Comparison of ENCODE assay signal across 9 mouse cellular contexts in genomic region chr10:130363438-130364164, GRCm38 (mm10). TPM values are rescaled to one million over a fixed set of nuclear protein-coding genes. Genes with fewer than 3 reads are reported as not detected.
A peak's percentile ranks its signal among the peaks of the same experiment; 100 is the strongest.
DNase-seq lines count a peak whose midpoint lies in the region; ATAC-seq lines count a peak whose summit lies in the region.
"Had no signal": no experiment of that assay in that cellular context is flagged by ENCODE, and none has a peak within 500 bp of the region (broad histone marks: within the 10 kb centered on the region; RNA-seq: fewer than 3 reads in every experiment).

No protein-coding gene starts in this region.

- no peaks in the 10 kb centered on the region for H3K9me3 ChIP-seq in embryonic facial prominence, embryonic 11.5 days (replicated peaks; ENCODE audit: control insufficient read depth, low read length)
- no peaks in the 10 kb centered on the region for H3K9me3 ChIP-seq in embryonic facial prominence, embryonic 10.5 days

- no peak overlapping the region for H3K4me2 ChIP-seq in embryonic facial prominence, embryonic 11.5 days (ENCODE audit: low read depth, low read length)

- no peaks in the 10 kb centered on the region for H3K36me3 ChIP-seq in embryonic facial prominence, embryonic 11.5 days (replicated peaks; ENCODE audit: control insufficient read depth, insufficient read depth, low read depth, low read length)
- no peaks in the 10 kb centered on the region for H3K36me3 ChIP-seq in embryonic facial prominence, embryonic 10.5 days (replicated peaks)

- no peak overlapping the region for H3K27ac ChIP-seq in embryonic facial prominence, embryonic 11.5 days (replicated peaks; ENCODE audit: low read depth, low read length)
- no peak overlapping the region for H3K27ac ChIP-seq in embryonic facial prominence, embryonic 10.5 days (replicated peaks)

- H3K4me1 ChIP-seq in embryonic facial prominence, embryonic 11.5 days (ENCODE audit: control insufficient read depth, insufficient read depth, low read length) = no peaks in the 10 kb centered on the region
- H3K4me1 ChIP-seq in embryonic facial prominence, embryonic 10.5 days = no peaks in the 10 kb centered on the region

- no peaks in the 10 kb centered on the region for H3K27me3 ChIP-seq in embryonic facial prominence, embryonic 11.5 days (ENCODE audit: control insufficient read depth, insufficient read depth, low read length)
- no peaks in the 10 kb centered on the region for H3K27me3 ChIP-seq in embryonic facial prominence, embryonic 10.5 days (replicated peaks; ENCODE audit: low read depth, poor library complexity, severe bottlenecking)

- 57% methylated on average over 2 of the region's 2 CpGs for WGBS in embryonic facial prominence, embryonic 11.5 days
- 65% methylated on average over 2 of the region's 2 CpGs for WGBS in embryonic facial prominence, embryonic 10.5 days

- ATAC-seq in embryonic facial prominence, embryonic 11.5 days (replicated peaks; ENCODE audit: insufficient number of reproducible peaks, low FRiP score, low TSS enrichment, low read depth) = 0 out of 2 replicates have a peak, but pooled peaks have one; percentile 70

- peak; percentile 58 for DNase-seq in embryonic facial prominence, embryonic 11.5 days (ENCODE audit: low spot score)
- DNase-seq in embryonic facial prominence, embryonic 10.5 days (ENCODE audit: low spot score) = no peak
- peak; percentile 79 for DNase-seq in 416B (ENCODE audit: low read depth)
- DNase-seq in c-Kit-positive CD71-negative TER-119-negative erythroid progenitor cells, embryonic 14.5 days (ENCODE audit: low read depth) = peak; percentile 38
- DNase-seq in induced T-regulatory cell, adult 2 months (ENCODE audit: low read depth) = peak; percentile 68
- peak; percentile 64 for DNase-seq in retina, postnatal 1 day
- no peak for DNase-seq in urinary bladder, postnatal 4 days (ENCODE audit: low spot score in 2 of 2)
- no peak for DNase-seq in left cerebral cortex, adult 18-20 months (ENCODE audit: low spot score in 2 of 2)

- no peak overlapping the region for H3K9ac ChIP-seq in embryonic facial prominence, embryonic 11.5 days (replicated peaks; ENCODE audit: low read length)

- no peak overlapping the region for H3K4me3 ChIP-seq in embryonic facial prominence, embryonic 11.5 days (ENCODE audit: low read depth, low read length)
- no peak overlapping the region for H3K4me3 ChIP-seq in embryonic facial prominence, embryonic 10.5 days

RNA-seq across cellular contexts. Expression of gene Vmn2r84, which starts 30.5 kb away (rescaled TPM):
- not detected in 2 replicates for polyA plus RNA-seq in embryonic facial prominence, embryonic 11.5 days (2014; fragmentation: Nextera tagmentation; extraction: Ambion mirVana)
- polyA plus RNA-seq in embryonic facial prominence, embryonic 10.5 days (2016; fragmentation: Nextera tagmentation; extraction: Ambion mirVana) = not detected in 2 replicates
- under 1 TPM; 0.26 to 0.37 TPM for total RNA-seq in left cerebral cortex, adult 18-20 months (2021)
- polyA plus RNA-seq: limb, embryonic 11.5 days had no signal

RNA-seq across cellular contexts. Expression of gene Tespa1, which starts 40.9 kb away (rescaled TPM):
- polyA plus RNA-seq in embryonic facial prominence, embryonic 11.5 days (2014; fragmentation: Nextera tagmentation; extraction: Ambion mirVana) = 0.21 and 0.24 TPM in 2 replicates
- not detected in 2 replicates for polyA plus RNA-seq in embryonic facial prominence, embryonic 10.5 days (2016; fragmentation: Nextera tagmentation; extraction: Ambion mirVana)
- 1 to 10 TPM; 1.9 to 2.2 TPM for total RNA-seq in left cerebral cortex, adult 18-20 months (2021)

Comparison
In these comparisons a context has a peak if more than half of its experiments do, and no peak if none do; other contexts are left out.
1. DNase-seq: peak in embryonic facial prominence, embryonic 11.5 days (single experiment), 416B (single experiment), c-Kit-positive CD71-negative TER-119-negative erythroid progenitor cells, embryonic 14.5 days (single experiment), induced T-regulatory cell, adult 2 months (single experiment) and retina, postnatal 1 day (single experiment); none in embryonic facial prominence, embryonic 10.5 days (single experiment), urinary bladder, postnatal 4 days (0 of 2) and left cerebral cortex, adult 18-20 months (0 of 2).